Mouse (Mus musculus) intestine, embryonic 15.5 days (tissue): ENCODE results near the gene Serpina6. TPM values are rescaled to one million over a fixed set of nuclear protein-coding genes. Genes with fewer than 3 reads are reported as not detected.

Experiments used
- ATAC-seq: fragments of 200-750 bp; cut with Nextera tagmentation; 2 replicates; pipeline ENCODE4 v1.8.0; 2017; ENCODE audit warnings: moderate TSS enrichment, moderate library complexity
- H3K27ac ChIP-seq: fragments of 300-500 bp; sonication (generic); 2 replicates; pipeline ENCODE4 v1.5.1; 2015; ENCODE audit warnings: mild to moderate bottlenecking, inconsistent platforms
- H3K27me3 ChIP-seq: fragments of 300-500 bp; sonication (generic); replicated peaks from 2 replicates; pipeline ENCODE4 v1.6.1; 2015; ENCODE audit warnings: inconsistent platforms
- H3K36me3 ChIP-seq: fragments of 300-500 bp; sonication (generic); 2 replicates; pipeline ENCODE4 v1.6.1; 2015; ENCODE audit warnings: inconsistent platforms
- H3K4me1 ChIP-seq: fragments of 300-500 bp; sonication (generic); replicated peaks from 2 replicates; pipeline ENCODE4 v1.6.1; 2015; ENCODE audit warnings: inconsistent platforms
- H3K4me2 ChIP-seq: fragments of 300-500 bp; sonication (generic); replicated peaks from 2 replicates; pipeline ENCODE4 v1.6.1; 2015; ENCODE audit warnings: mild to moderate bottlenecking, inconsistent platforms
- H3K4me3 ChIP-seq: fragments of 300-500 bp; sonication (generic); replicated peaks from 2 replicates; pipeline ENCODE4 v1.5.1; 2015; ENCODE audit warnings: inconsistent platforms
- H3K9ac ChIP-seq: fragments of 300-500 bp; sonication (generic); 2 replicates; pipeline ENCODE4 v1.6.1; 2015; ENCODE audit warnings: inconsistent platforms
- H3K9me3 ChIP-seq: fragments of 300-500 bp; sonication (generic); 2 replicates; pipeline ENCODE4 v1.6.1; 2016; ENCODE audit warnings: inconsistent platforms
- WGBS: fragments of 180-500 bp; shearing (Covaris S2); methylation state at CpG from one replicate; pipeline ENCODE4 v1.1.7; 2015; 5-methylcytosine and 5-hydroxymethylcytosine counted together
- polyA plus RNA-seq: library from polyadenylated mRNA; unstranded; fragments of >200 nt; fragmentation: Nextera tagmentation; extraction: Ambion mirVana; gene quantifications from 2 replicates; pipeline ENCODE4 v1.2.1, GENCODE M21; 2015

Gene Serpina6
- 96.8 and 146 TPM in 2 replicates for polyA plus RNA-seq

DNA sequence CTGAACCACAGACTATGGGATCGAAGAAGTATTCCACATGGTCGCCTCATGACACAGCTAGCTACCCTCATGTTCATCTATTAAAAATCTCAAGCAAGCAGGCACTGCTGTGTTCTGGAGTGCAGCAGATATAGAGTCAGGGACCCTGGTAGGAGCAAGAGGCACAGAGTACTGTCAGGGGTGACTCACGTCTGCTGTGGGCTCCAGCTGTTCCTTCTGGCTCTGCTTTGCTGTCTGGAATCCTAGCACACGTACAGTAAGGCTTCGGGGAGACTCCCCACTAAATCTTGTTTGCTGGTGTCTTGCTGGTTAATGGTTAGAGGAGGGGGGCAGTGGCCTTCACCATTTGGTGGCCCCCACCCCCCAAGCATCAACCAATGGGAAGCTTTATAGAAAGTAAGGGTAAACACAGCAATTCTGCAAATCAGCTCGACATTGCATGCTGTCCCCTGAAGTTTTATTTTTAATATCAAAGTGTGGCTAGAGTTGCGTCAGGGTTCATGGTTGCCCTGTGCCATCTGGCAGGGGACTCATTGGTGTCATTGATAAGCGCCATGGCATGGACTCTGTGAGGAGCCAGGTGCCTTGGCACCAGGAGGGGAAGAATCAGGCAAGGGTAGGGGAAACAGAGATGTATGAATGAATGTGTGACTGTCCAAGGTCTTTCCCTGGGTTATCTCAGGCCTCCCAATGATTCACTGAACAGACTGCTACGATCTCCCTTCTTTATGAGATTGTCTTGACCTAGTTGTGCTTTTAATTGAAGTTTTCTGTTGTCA lies at the start of gene Serpina6:
Gene Serpina6, minus strand, starts transcription at position 365 of the 779 bp plus-strand sequence.
- WGBS: 68% methylated on average over 9 of the region's 9 CpGs
- Histone ChIP-seq H3K27me3 (no peaks in the 10 kb centered on the region), H3K9ac (no peak within 1 kb of the TSS), H3K4me3 (no peak within 1 kb of the TSS), H3K4me1 (no peaks in the 10 kb centered on the region), H3K4me2 (no peak within 1 kb of the TSS), H3K27ac (no peak within 1 kb of the TSS), H3K36me3 (no peaks in the 10 kb centered on the region), H3K9me3 (no peaks in the 10 kb centered on the region)
- 0 out of 2 replicates have a peak, but pooled peaks have one; percentile 31 for ATAC-seq

- no peak overlapping the region for H3K4me3 ChIP-seq
- ATAC-seq: peak; percentile 80
- H3K27me3 ChIP-seq: no peaks in the 10 kb centered on the region
- no peak overlapping the region for H3K4me2 ChIP-seq
- H3K4me1 ChIP-seq: 0 out of 2 replicates have a peak, but pooled peaks cover 2% of the 10 kb centered on the region
- H3K27ac ChIP-seq: no peak overlapping the region
- no peak overlapping the region for H3K9ac ChIP-seq
- no peaks in the 10 kb centered on the region for H3K9me3 ChIP-seq
- H3K36me3 ChIP-seq: no peaks in the 10 kb centered on the region
- 44% methylated on average over 4 of the region's 4 CpGs for WGBS
These were observed 49.1 kb upstream of the Serpina6 start for GRCm38 (mm10) chr12:103706113-103706512.

- H3K4me1 ChIP-seq: 0 out of 2 replicates have a peak, but pooled peaks cover 2% of the 10 kb centered on the region
- no peaks in the 10 kb centered on the region for H3K36me3 ChIP-seq
- H3K4me2 ChIP-seq: no peak overlapping the region
- 0 out of 2 replicates have a peak overlapping the region, but pooled peaks have one; percentile 36 for H3K27ac ChIP-seq
- peak; percentile 72 for ATAC-seq
- H3K4me3 ChIP-seq: no peak overlapping the region
- H3K9ac ChIP-seq: no peak overlapping the region
- H3K27me3 ChIP-seq: no peaks in the 10 kb centered on the region
- no peaks in the 10 kb centered on the region for H3K9me3 ChIP-seq
- WGBS: 43% methylated on average over 2 of the region's 2 CpGs
These were observed 48.5 kb upstream of the Serpina6 start for GRCm38 (mm10) chr12:103705547-103705946.

DNA sequence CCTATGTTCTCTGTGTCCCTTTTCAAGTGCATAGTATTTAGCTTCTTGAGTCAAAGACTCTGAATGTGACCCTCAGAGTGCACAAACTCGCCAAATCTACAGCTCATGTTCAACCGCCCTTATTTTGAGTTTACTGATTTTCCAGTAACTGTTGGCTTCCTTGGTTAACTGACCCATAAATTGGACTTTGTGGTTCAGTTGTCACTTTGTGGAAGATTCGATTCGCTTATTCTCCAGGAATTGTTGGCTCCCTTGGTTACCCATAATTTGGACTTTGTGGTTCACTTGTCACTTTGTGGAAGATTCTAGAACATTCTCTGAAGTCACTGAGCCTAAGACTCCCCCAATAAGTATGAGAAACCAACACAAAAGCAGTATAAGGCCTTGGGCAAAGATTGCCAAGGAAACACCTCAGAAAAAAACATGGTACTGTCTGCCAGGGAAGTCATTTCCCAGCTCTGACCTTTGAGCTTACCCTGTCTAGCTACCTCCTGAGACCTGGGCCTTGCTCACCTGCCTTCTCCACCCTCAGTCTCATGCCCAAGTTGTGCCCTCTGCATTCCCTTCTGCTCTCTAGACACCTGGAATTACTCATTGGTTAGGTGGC lies 43.2 kb upstream of the Serpina6 start:
- no peak for ATAC-seq
- Histone ChIP-seq H3K9ac (no peak overlapping the region), H3K9me3 (no peaks in the 10 kb centered on the region), H3K4me2 (no peak overlapping the region), H3K4me3 (no peak overlapping the region), H3K36me3 (no peaks in the 10 kb centered on the region), H3K4me1 (no peaks in the 10 kb centered on the region), H3K27ac (no peak overlapping the region), H3K27me3 (no peaks in the 10 kb centered on the region)
- 88% methylated on average over 4 of the region's 4 CpGs for WGBS

DNA sequence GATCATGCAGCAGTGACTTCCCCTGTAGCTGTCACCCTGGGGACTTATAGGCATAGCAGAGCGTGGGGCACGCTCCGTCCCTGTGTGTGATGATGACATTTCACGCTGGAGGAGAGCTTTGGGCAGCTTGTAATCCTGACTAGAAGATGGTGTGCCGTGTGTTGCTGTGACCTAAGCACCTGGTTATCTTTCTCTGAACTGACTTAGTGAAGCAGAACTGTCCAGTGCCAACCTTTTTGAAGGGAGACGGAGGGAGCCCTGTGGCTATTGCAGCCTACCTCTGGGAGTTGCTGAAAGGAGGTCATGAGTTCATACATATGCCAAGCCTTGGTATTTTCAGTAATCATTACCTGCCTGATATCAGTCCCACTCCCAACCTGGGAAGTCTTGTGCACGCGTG lies 38.4 kb upstream of the Serpina6 start, which contains the start of gene Serpina1f:
Gene Serpina1f, minus strand, starts transcription at position 101 of the 400 bp plus-strand sequence.
- no peaks in the 10 kb centered on the region for H3K9me3 ChIP-seq

GRCm38 (mm10) chr12:103688221-103688814 lies 31.3 kb upstream of the Serpina6 start:
- peak; percentile 83 for ATAC-seq
- Histone ChIP-seq H3K4me1 (no peaks in the 10 kb centered on the region), H3K4me2 (no peak overlapping the region), H3K9me3 (no peaks in the 10 kb centered on the region), H3K27me3 (no peaks in the 10 kb centered on the region), H3K9ac (no peak overlapping the region), H3K36me3 (no peaks in the 10 kb centered on the region), H3K27ac (peak overlapping the region; percentile 77), H3K4me3 (no peak overlapping the region)
- WGBS: 21% methylated on average over 3 of the region's 3 CpGs

More for the DNA sequence above, 38.4 kb upstream of the Serpina6 start, which contains the start of gene Serpina1f:
- H3K4me2 ChIP-seq: no peak within 1 kb of the TSS
- no peak for ATAC-seq
- H3K27ac ChIP-seq: no peak within 1 kb of the TSS
- H3K9ac ChIP-seq: no peak within 1 kb of the TSS
- no peaks in the 10 kb centered on the region for H3K4me1 ChIP-seq
- no peaks in the 10 kb centered on the region for H3K36me3 ChIP-seq
- H3K4me3 ChIP-seq: no peak within 1 kb of the TSS
- 90% methylated on average over 8 of the region's 8 CpGs for whole genome bisulfite sequencing
- no peaks in the 10 kb centered on the region for H3K27me3 ChIP-seq

- Histone ChIP-seq H3K4me1 (peaks cover 1% of the 10 kb centered on the region; the same call in 1 of the 2 replicates), H3K9me3 (no peaks in the 10 kb centered on the region), H3K9ac (no peak overlapping the region), H3K4me2 (no peak overlapping the region), H3K36me3 (no peaks in the 10 kb centered on the region), H3K4me3 (no peak overlapping the region), H3K27me3 (no peaks in the 10 kb centered on the region), H3K27ac (no peak overlapping the region)
- WGBS: 45% methylated on average over 7 of the region's 7 CpGs
- no peak for ATAC-seq
These were observed 30.0 kb upstream of the Serpina6 start for GRCm38 (mm10) chr12:103687021-103687420.

GRCm38 (mm10) chr12:103686050-103686449 lies 29.0 kb upstream of the Serpina6 start:
- Histone ChIP-seq H3K27me3 (no peaks in the 10 kb centered on the region), H3K9me3 (no peaks in the 10 kb centered on the region), H3K4me1 (peaks cover 4% of the 10 kb centered on the region; the same call in 1 of the 2 replicates), H3K4me2 (no peak overlapping the region), H3K9ac (no peak overlapping the region), H3K27ac (no peak overlapping the region), H3K36me3 (no peaks in the 10 kb centered on the region), H3K4me3 (no peak overlapping the region)
- 67% methylated on average over 3 of the region's 3 CpGs for WGBS
- ATAC-seq: no peak

- Histone ChIP-seq H3K27ac (no peak overlapping the region), H3K4me1 (peaks cover 6% of the 10 kb centered on the region; the same call in 1 of the 2 replicates), H3K4me2 (no peak overlapping the region), H3K4me3 (no peak overlapping the region), H3K27me3 (no peaks in the 10 kb centered on the region), H3K9ac (no peak overlapping the region), H3K9me3 (no peaks in the 10 kb centered on the region), H3K36me3 (no peaks in the 10 kb centered on the region)
- 35% methylated on average over 3 of the region's 3 CpGs for WGBS
- no peak for ATAC-seq
These were observed 28.4 kb upstream of the Serpina6 start for GRCm38 (mm10) chr12:103685386-103685785.

DNA sequence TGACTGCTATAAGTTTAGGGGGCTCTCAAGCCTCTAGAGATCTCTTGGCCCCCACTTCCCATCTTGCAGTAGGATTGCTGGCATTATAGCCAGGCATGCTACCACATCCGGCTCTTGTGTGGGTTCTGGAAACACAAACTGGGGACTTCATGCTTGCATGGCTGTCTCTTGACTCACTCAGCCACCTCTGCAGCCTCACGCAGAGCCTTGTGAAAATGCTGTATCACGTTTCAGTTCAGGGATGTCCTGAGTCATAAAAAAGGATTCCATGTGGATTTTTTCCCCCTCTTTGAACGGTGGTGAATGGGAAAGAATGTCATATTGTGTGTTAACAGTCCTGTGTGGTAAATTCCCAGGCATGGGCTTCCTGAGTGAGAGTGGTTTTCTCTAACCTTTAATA lies 26.8 kb upstream of the Serpina6 start:
- H3K36me3 ChIP-seq: no peaks in the 10 kb centered on the region
- H3K4me2 ChIP-seq: no peak overlapping the region
- H3K27ac ChIP-seq: no peak overlapping the region
- H3K9ac ChIP-seq: no peak overlapping the region
- no peak for ATAC-seq
- no peaks in the 10 kb centered on the region for H3K9me3 ChIP-seq
- H3K4me3 ChIP-seq: no peak overlapping the region
- H3K27me3 ChIP-seq: no peaks in the 10 kb centered on the region
- 40% methylated on average over 4 of the region's 4 CpGs for WGBS
- peaks cover 6% of the 10 kb centered on the region; the same call in 1 of the 2 replicates for H3K4me1 ChIP-seq

GRCm38 (mm10) chr12:103681739-103682138 lies 24.7 kb upstream of the Serpina6 start:
- WGBS: 45% methylated on average over 2 of the region's 2 CpGs
- peak; percentile 81 for ATAC-seq

DNA sequence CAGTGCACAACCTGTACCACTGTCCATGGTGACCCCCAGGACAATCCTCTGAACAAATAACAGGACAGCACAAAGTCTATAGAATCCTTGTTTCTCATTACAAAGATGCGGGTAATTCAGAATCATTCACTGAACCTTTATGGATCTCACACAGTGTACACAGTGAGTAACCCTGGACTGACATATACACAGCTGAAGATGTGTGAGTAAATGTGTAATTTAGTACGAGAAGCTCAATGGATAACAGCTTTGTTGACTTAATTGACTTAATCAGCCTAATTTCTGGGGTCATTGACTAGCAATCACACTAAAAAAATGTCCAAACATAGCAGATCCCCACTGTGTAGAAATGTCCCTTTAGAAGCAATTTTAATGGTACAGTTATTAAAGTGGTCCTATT lies 24.2 kb upstream of the Serpina6 start:
- no peak overlapping the region for H3K27ac ChIP-seq
- no peaks in the 10 kb centered on the region for H3K27me3 ChIP-seq
- 67% methylated on average over 2 of the region's 2 CpGs for WGBS
- H3K9me3 ChIP-seq: no peaks in the 10 kb centered on the region
- H3K36me3 ChIP-seq: no peaks in the 10 kb centered on the region
- ATAC-seq: 0 out of 2 replicates have a peak, but pooled peaks have one; percentile 8
- H3K4me1 ChIP-seq: peaks cover 6% of the 10 kb centered on the region; the same call in 1 of the 2 replicates
- no peak overlapping the region for H3K9ac ChIP-seq
- no peak overlapping the region for H3K4me2 ChIP-seq
- no peak overlapping the region for H3K4me3 ChIP-seq

More at GRCm38 (mm10) chr12:103681739-103682138, 24.7 kb upstream of the Serpina6 start:
- Histone ChIP-seq H3K36me3 (no peaks in the 10 kb centered on the region), H3K9ac (no peak overlapping the region), H3K4me3 (no peak overlapping the region), H3K27ac (no peak overlapping the region), H3K9me3 (no peaks in the 10 kb centered on the region), H3K4me1 (peaks cover 6% of the 10 kb centered on the region; the same call in 1 of the 2 replicates), H3K4me2 (0 out of 2 replicates have a peak overlapping the region, but pooled peaks have one; percentile 5), H3K27me3 (no peaks in the 10 kb centered on the region)
